8 mouse cellular contexts compared by ENCODE assay signal in the genomic region with DNA sequence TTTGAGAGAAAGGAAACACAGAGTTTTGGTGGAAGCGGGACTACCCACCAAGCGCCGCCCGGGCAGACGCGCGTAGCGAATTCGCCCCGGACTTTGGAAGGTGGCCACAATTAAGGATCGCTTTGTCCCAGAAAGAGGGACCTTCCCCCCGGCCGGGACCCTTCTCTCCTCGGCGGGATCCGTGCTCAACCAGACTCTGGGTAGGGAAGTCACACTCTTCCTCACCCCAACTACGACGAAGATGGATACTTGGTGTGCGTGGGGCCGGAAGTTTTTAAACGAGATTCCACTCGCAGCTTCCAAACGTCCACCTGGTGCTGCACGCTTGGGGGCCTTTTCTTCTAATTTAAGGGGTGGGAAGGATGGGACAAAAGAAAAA. TPM values are rescaled to one million over a fixed set of nuclear protein-coding genes. Genes with fewer than 3 reads are reported as not detected.
DNase-seq lines count a peak whose midpoint lies in the region; ATAC-seq and TF ChIP-seq lines count a peak whose summit lies in the region.

No protein-coding gene starts in this region.

- under 1% methylated on average over 24 of the region's 24 CpGs for WGBS in heart, embryonic 10.5 days
- WGBS in kidney, embryonic 16.5 days, result under 1% methylated on average over 24 of the region's 24 CpGs
- under 1% methylated on average over 24 of the region's 24 CpGs for WGBS in midbrain, embryonic 10.5 days

- no peak for TF ChIP-seq POLR2A in cortical plate, adult 2 months (IDR thresholded peaks at IDR 0.05; ENCODE audit: extremely low read depth, insufficient read depth, low read length)

- H3K36me3 ChIP-seq in heart, embryonic 10.5 days, result peaks cover 17% of the 10 kb centered on the region
- H3K36me3 ChIP-seq in kidney, embryonic 16.5 days (ENCODE audit: insufficient read depth, low read length), result no peaks in the 10 kb centered on the region
- H3K36me3 ChIP-seq in midbrain, embryonic 10.5 days, result peaks cover 22% of the 10 kb centered on the region

- H3K9ac ChIP-seq in kidney, embryonic 16.5 days (replicated peaks; ENCODE audit: low read length), result peak overlapping the region; percentile 99

- no peaks in the 10 kb centered on the region; the same call in 1 of the 2 replicates for H3K4me1 ChIP-seq in cortical plate, adult 2 months (ENCODE audit: control insufficient read depth, insufficient read depth, low read length)
- peaks cover 53% of the 10 kb centered on the region for H3K4me1 ChIP-seq in heart, embryonic 10.5 days
- H3K4me1 ChIP-seq in kidney, embryonic 16.5 days (ENCODE audit: insufficient read depth, low read length), result peaks cover 59% of the 10 kb centered on the region
- peaks cover 58% of the 10 kb centered on the region for H3K4me1 ChIP-seq in midbrain, embryonic 10.5 days

- TF ChIP-seq CTCF in cortical plate, adult 2 months (IDR thresholded peaks at IDR 0.05; ENCODE audit: extremely low read depth, insufficient read depth, low read length), result no peak

- H3K27ac ChIP-seq in cortical plate, adult 2 months (ENCODE audit: insufficient read depth, low read length), result no peak overlapping the region; the same call in 1 of the 2 replicates
- peak overlapping the region; percentile 99 for H3K27ac ChIP-seq in heart, embryonic 10.5 days
- peak overlapping the region; percentile 99 for H3K27ac ChIP-seq in kidney, embryonic 16.5 days (ENCODE audit: low read length)
- H3K27ac ChIP-seq in midbrain, embryonic 10.5 days (replicated peaks), result peak overlapping the region; percentile 100

- ATAC-seq in kidney, embryonic 16.5 days (ENCODE audit: low FRiP score, low TSS enrichment), result no peak

- peak; percentile 19 to 25 for DNase-seq in lung, adult 18-20 months
- DNase-seq in lung, postnatal 36 days, result no peak
- no peak for DNase-seq in heart, embryonic 10.5 days (ENCODE audit: low spot score)
- peak; percentile 59 for DNase-seq in midbrain, embryonic 10.5 days (ENCODE audit: low spot score)
- peak; percentile 15 to 29 for DNase-seq in thymus, postnatal 36 days
- DNase-seq in c-Kit-positive CD71-positive TER-119-positive erythroid progenitor cells, embryonic 14.5 days (ENCODE audit: low spot score), result no peak

- peak overlapping the region; percentile 94 for H3K4me2 ChIP-seq in kidney, embryonic 16.5 days (replicated peaks; ENCODE audit: low read depth, low read length)

- no peaks in the 10 kb centered on the region for H3K27me3 ChIP-seq in heart, embryonic 10.5 days (ENCODE audit: insufficient read depth, poor library complexity, severe bottlenecking)
- no peaks in the 10 kb centered on the region for H3K27me3 ChIP-seq in kidney, embryonic 16.5 days (ENCODE audit: insufficient read depth, low read length)
- H3K27me3 ChIP-seq in midbrain, embryonic 10.5 days (ENCODE audit: low read depth, poor library complexity, severe bottlenecking), result no peaks in the 10 kb centered on the region; the same call in 1 of the 2 replicates

- peak overlapping the region; percentile 85 for H3K4me3 ChIP-seq in cortical plate, adult 2 months (ENCODE audit: insufficient read depth, low read length)
- H3K4me3 ChIP-seq in heart, embryonic 10.5 days, result peak overlapping the region; percentile 95
- peak overlapping the region; percentile 96 for H3K4me3 ChIP-seq in kidney, embryonic 16.5 days (ENCODE audit: low read length)
- peak overlapping the region; percentile 96 for H3K4me3 ChIP-seq in midbrain, embryonic 10.5 days

- H3K9me3 ChIP-seq in heart, embryonic 10.5 days, result no peaks in the 10 kb centered on the region
- H3K9me3 ChIP-seq in kidney, embryonic 16.5 days (ENCODE audit: low read length), result no peaks in the 10 kb centered on the region
- no peaks in the 10 kb centered on the region for H3K9me3 ChIP-seq in midbrain, embryonic 10.5 days (replicated peaks)

RNA-seq across cellular contexts. Expression of a gene that starts 36.9 kb away (rescaled TPM):
- polyA plus RNA-seq in cortical plate, adult 2 months (2012; rRNA removed), result 57.7 and 60.3 TPM in 2 replicates
- 99.0 and 123 TPM in 2 replicates for polyA plus RNA-seq in heart, embryonic 10.5 days (2016; fragmentation: Nextera tagmentation; extraction: Ambion mirVana)
- 132 and 133 TPM in 2 replicates for polyA plus RNA-seq in kidney, embryonic 16.5 days (2015; fragmentation: Nextera tagmentation; extraction: Ambion mirVana)
- 87.1 and 97.9 TPM in 2 replicates for polyA plus RNA-seq in midbrain, embryonic 10.5 days (2016; fragmentation: Nextera tagmentation; extraction: Ambion mirVana)

RNA-seq across cellular contexts. Expression of a gene that starts 44.7 kb away (rescaled TPM):
- 10.1 and 10.2 TPM in 2 replicates for polyA plus RNA-seq in cortical plate, adult 2 months (2012; rRNA removed)
- 7.7 and 12.9 TPM in 2 replicates for polyA plus RNA-seq in heart, embryonic 10.5 days (2016; fragmentation: Nextera tagmentation; extraction: Ambion mirVana)
- 13.2 and 14.2 TPM in 2 replicates for polyA plus RNA-seq in kidney, embryonic 16.5 days (2015; fragmentation: Nextera tagmentation; extraction: Ambion mirVana)
- polyA plus RNA-seq in midbrain, embryonic 10.5 days (2016; fragmentation: Nextera tagmentation; extraction: Ambion mirVana), result 14.3 and 16.6 TPM in 2 replicates

Comparison
In these comparisons a context has a peak if more than half of its experiments do, and no peak if none do; other contexts are left out.
1. DNase-seq: peak in lung, adult 18-20 months (2 of 2), midbrain, embryonic 10.5 days (single experiment) and thymus, postnatal 36 days (2 of 2); none in lung, postnatal 36 days (single experiment), heart, embryonic 10.5 days (single experiment) and c-Kit-positive CD71-positive TER-119-positive erythroid progenitor cells, embryonic 14.5 days (single experiment).
2. Peak in every context shown above with its lines, with median percentiles within 50 percentile points of each other: H3K4me3 ChIP-seq.